ENCODE assay signal across 2 mouse cellular contexts in genomic region chr7:98177929-98178559, GRCm38 (mm10).
TF ChIP-seq lines count a peak whose summit lies in the region.

Gene Capn5, minus strand, starts transcription at chr7:98178274.

TF ChIP-seq in CH12.LX, 34 proteins besides CTCF, POLR2A, EP300 and RAD21:
- TF ChIP-seq MXI1 (IDR thresholded peaks at IDR 0.05; ENCODE audit: low read depth, low read length): peak; percentile 67; the same call in 1 of the 2 replicates
- TF ChIP-seq JUND (conservative IDR thresholded peaks at IDR 0.05; ENCODE audit: low read depth, low read length): no peak
- TF ChIP-seq ZKSCAN1 (IDR thresholded peaks at IDR 0.05; ENCODE audit: borderline replicate concordance, low read depth, low read length): no peak
- TF ChIP-seq ELF1 (IDR thresholded peaks at IDR 0.05; ENCODE audit: low read depth, low read length): no peak
- TF ChIP-seq POLR2AphosphoS2 (IDR thresholded peaks at IDR 0.05; ENCODE audit: low read depth, low read length): no peak
- no peak for TF ChIP-seq ZMIZ1 (IDR thresholded peaks at IDR 0.05; ENCODE audit: low read depth, low read length)
- TF ChIP-seq KAT2A (IDR thresholded peaks at IDR 0.05; ENCODE audit: insufficient replicate concordance, low read length): no peak
- no peak for TF ChIP-seq SMC3 (IDR thresholded peaks at IDR 0.05; ENCODE audit: low read depth, low read length)
- TF ChIP-seq MAFK (IDR thresholded peaks at IDR 0.05; ENCODE audit: insufficient replicate concordance, low read length): no peak
- peak; percentile 41; the same call in 1 of the 2 replicates for TF ChIP-seq SIN3A (IDR thresholded peaks at IDR 0.05; ENCODE audit: low read length)
- no peak for TF ChIP-seq ETS1 (conservative IDR thresholded peaks at IDR 0.05; ENCODE audit: low read depth, low read length)
- no peak for TF ChIP-seq CHD1 (IDR thresholded peaks at IDR 0.05; ENCODE audit: low read depth, low read length)
- TF ChIP-seq BHLHE40 (IDR thresholded peaks at IDR 0.05; ENCODE audit: low read depth, low read length): 0 out of 2 replicates have a peak, but pooled peaks have one; percentile 37
- no peak for TF ChIP-seq USF1 (IDR thresholded peaks at IDR 0.05; ENCODE audit: low read depth, low read length)
- TF ChIP-seq NRF1 (IDR thresholded peaks at IDR 0.05; ENCODE audit: low read depth, low read length): peak; percentile 76
- TF ChIP-seq CHD2 (IDR thresholded peaks at IDR 0.05; ENCODE audit: low read length): no peak
- no peak for TF ChIP-seq MAZ (IDR thresholded peaks at IDR 0.05; ENCODE audit: low read depth, low read length)
- no peak for TF ChIP-seq USF2 (conservative IDR thresholded peaks at IDR 0.05; ENCODE audit: low read depth, low read length)
- TF ChIP-seq RCOR1 (conservative IDR thresholded peaks at IDR 0.05; ENCODE audit: low read depth, low read length): no peak
- TF ChIP-seq UBTF (IDR thresholded peaks at IDR 0.05; ENCODE audit: low read depth, low read length): no peak
- TF ChIP-seq TBP (conservative IDR thresholded peaks at IDR 0.05; ENCODE audit: low read depth, low read length): no peak
- no peak for TF ChIP-seq TCF12 (IDR thresholded peaks at IDR 0.05; ENCODE audit: low read depth, low read length)
- TF ChIP-seq IRF4 (IDR thresholded peaks at IDR 0.05; ENCODE audit: low read depth, low read length): no peak
- TF ChIP-seq ZC3H11A (IDR thresholded peaks at IDR 0.05; ENCODE audit: low read depth, low read length): no peak
- no peak for TF ChIP-seq MAX (IDR thresholded peaks at IDR 0.05; ENCODE audit: low read length)
TF ChIP-seq in CH12.LX: peak in this region for 4.

TF ChIP-seq in myocyte, 11 proteins besides CTCF, POLR2A, EP300 and RAD21:
- no peak for TF ChIP-seq MYOG (IDR thresholded peaks at IDR 0.05; ENCODE audit: control insufficient read depth in 1 of 3, insufficient read depth in 1 of 3, insufficient read length in 2 of 3, low read depth in 2 of 3)
- TF ChIP-seq REST (IDR thresholded peaks at IDR 0.05; ENCODE audit: insufficient read depth, insufficient read length): no peak
- no peak for TF ChIP-seq USF1 (IDR thresholded peaks at IDR 0.05; ENCODE audit: low read depth)
- TF ChIP-seq TCF12 (IDR thresholded peaks at IDR 0.05; ENCODE audit: insufficient read depth, poor library complexity, severe bottlenecking): no peak
- TF ChIP-seq POLR2AphosphoS2 (IDR thresholded peaks at IDR 0.05; ENCODE audit: insufficient read length, low read depth): peak; percentile 25
